Mouse (Mus musculus) gastrocnemius, adult 2 months (tissue): Measurements from ENCODE around the gene Armc6. TPM values are rescaled to one million over a fixed set of nuclear protein-coding genes. Genes with fewer than 3 reads are reported as not detected.

Source experiments
- DNase-seq: peaks from one replicate; pipeline ENCODE4 v3.0.0; 2022
- H3K27ac ChIP-seq: fragments of 200-600 bp; 2 replicates; pipeline ENCODE4 v1.8.1; 2022; ENCODE audit warnings: mild to moderate bottlenecking
- H3K4me3 ChIP-seq: fragments of 200-600 bp; 2 replicates; pipeline ENCODE4 v1.8.1; 2022; ENCODE audit warnings: mild to moderate bottlenecking, moderate library complexity
- CTCF ChIP-seq: fragments of 200-600 bp; IDR thresholded peaks from 2 replicates; pipeline ENCODE4 v1.8.1; 2022; ENCODE audit warnings: antibody characterized with exemption, mild to moderate bottlenecking, moderate library complexity
- intact Hi-C: fragments of 180-260 bp; cut with DNase I; formaldehyde crosslinking; loops from one replicate; pipeline ENCODE4 v1.15.1; 2025
- total RNA-seq, 2 experiments: library from RNA; stranded (reverse); gene quantifications; 2 replicates each; pipeline ENCODE4 v1.2.3; 2021

Gene Armc6
- total RNA-seq, 2 experiments from 2014 or later: 7.6 to 9.7 TPM

DNA sequence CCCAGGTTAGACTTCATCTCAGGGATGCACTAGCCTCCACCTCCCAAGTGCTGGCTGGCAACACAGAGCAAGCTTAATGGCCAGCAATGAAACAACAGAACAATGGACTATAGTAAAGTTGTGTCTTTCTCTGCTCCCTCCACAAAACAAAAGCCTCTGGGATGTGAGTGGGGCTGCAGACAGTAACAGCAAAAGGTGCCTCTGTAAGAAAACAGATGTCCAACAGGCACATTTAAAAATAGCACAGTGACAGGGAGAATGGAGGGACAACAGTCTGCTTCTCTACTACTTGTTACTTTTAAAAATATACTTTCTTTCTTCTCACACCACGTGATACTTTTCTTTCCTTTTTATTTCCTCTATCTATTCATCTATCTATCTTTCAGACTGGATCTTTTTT lies 29.5 kb downstream of the Armc6 start:
- no peak overlapping the region for H3K4me3 ChIP-seq
- no peak for DNase-seq
- TF ChIP-seq CTCF: no peak
- intact Hi-C loops: no loop called here
- peak overlapping the region; percentile 66 for H3K27ac ChIP-seq

DNA sequence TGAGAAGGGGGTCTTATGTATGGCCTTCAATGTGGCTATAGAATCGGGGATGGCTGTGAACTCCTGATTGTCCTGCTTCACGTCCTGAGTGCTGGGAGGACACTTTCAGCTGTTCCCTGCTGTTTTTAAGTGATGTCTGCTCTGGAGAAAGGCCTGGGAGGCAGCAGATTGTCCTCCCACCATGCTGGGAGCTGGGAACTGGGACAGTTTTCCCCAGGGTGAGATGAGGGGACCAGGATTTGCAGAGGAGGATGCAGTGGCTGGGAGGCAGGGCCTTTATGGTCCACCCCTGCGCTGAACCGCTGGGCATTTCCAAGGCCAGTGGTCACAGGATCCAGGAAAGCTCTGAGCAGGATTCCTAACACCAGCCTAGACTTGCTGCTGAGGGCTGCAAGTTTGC lies 31.2 kb downstream of the Armc6 start:
- no peak for DNase-seq
- intact Hi-C loops: no loop called here
- Histone ChIP-seq H3K27ac (peak overlapping the region; percentile 44), H3K4me3 (no peak overlapping the region)
- TF ChIP-seq CTCF: no peak

DNA sequence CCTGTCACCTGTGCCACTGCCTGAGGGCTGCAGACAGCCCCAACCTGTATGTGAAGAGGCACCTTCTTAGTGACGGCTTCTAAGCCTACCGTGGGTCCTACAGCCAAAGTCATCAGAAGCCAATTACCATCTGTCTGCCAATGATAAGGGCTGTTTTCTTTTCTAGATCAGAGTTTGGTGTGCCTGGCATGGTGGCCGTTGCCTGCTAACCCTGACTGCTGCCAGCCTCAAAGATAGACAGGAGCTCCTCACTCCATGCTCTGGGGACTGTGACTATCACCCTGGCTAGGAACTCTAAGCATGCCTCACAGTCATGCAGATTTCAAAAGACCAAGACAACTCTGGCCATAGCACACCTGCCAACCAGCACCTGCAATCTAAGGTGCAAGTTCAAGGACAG lies 32.8 kb downstream of the Armc6 start:
- TF ChIP-seq CTCF: no peak
- H3K4me3 ChIP-seq: no peak overlapping the region
- H3K27ac ChIP-seq: peak overlapping the region; percentile 57; the same call in 1 of the 2 replicates
- DNase-seq: no peak
- intact Hi-C loops: no loop called here

DNA sequence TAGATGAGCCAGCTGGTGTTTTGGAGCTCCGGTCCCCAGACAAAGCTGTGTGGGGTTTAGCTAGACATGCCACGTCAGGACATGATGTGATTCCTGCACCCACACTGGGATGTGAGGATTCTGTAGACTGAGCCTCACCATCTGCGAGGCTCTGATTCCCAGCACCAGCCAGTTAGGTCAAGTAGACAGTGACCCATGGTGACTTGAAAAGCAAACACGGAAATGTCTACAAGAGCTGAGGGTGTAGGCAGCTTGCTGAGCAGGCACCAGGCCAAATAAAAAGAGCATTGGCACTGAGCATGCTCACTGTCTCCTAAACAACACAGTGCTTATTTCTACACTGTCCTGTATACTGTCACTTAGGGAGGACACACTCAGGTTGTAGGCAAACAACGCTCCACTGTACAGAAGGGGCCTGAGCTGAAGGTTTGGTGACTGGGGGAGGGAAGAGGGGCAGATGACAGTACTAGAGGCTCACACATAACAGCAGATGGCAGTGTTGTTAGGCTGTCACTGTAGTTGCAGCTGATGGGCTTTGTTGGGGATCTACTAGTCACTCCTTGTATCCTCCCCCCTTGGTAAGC lies 34.1 kb downstream of the Armc6 start:
- TF ChIP-seq CTCF: peak; percentile 59
- H3K4me3 ChIP-seq: no peak overlapping the region
- peak overlapping the region; percentile 57 for H3K27ac ChIP-seq
- intact Hi-C loops: loop anchor here (1.0 kb wide), 1 partner anchor 23 kb away; no protein-coding TSS in a partner anchor
- DNase-seq: no peak

DNA sequence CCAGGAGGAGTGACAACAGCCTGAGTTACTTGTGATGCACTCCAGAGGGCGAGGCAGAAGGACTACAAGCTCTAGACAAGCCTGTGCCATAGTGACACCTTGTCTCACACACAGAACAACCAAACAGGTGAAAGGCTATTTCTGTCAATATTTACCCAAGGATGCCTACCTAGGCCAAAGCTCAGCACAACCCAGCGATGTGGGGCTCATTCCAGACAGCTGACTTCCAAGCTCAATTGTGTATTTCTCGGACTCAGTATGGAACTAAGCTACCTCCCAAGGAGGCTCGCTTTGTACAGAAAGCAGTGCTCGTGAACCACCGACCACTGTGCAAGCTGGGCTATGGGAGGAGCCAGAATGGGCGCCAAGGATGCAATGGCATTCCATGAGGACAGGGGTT lies 36.7 kb downstream of the Armc6 start:
- TF ChIP-seq CTCF: no peak
- Histone ChIP-seq H3K27ac (no peak overlapping the region), H3K4me3 (no peak overlapping the region)
- DNase-seq: no peak
- intact Hi-C loops: no loop called here

DNA sequence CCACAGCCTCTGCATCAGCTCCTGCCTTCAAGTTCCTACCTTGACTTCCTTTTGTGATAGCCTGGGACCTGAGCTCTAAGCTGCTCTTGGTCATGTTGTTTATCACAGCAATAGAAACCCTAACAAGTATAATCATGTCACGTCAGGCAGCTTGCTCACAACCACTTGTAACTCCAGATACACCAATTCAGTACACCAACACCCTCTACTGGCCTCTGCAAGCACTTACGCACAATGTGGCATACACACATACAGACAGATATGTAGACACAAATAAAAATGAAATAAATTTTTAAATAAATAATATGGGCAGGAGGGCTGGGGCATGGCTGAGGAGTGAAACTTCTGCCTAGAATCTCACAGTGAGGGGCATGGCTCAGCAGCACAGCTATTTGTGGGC lies 38.5 kb downstream of the Armc6 start:
- intact Hi-C loops: no loop called here
- no peak overlapping the region for H3K27ac ChIP-seq
- H3K4me3 ChIP-seq: no peak overlapping the region
- DNase-seq: no peak
- peak; percentile 11; the same call in 1 of the 2 replicates for TF ChIP-seq CTCF

DNA sequence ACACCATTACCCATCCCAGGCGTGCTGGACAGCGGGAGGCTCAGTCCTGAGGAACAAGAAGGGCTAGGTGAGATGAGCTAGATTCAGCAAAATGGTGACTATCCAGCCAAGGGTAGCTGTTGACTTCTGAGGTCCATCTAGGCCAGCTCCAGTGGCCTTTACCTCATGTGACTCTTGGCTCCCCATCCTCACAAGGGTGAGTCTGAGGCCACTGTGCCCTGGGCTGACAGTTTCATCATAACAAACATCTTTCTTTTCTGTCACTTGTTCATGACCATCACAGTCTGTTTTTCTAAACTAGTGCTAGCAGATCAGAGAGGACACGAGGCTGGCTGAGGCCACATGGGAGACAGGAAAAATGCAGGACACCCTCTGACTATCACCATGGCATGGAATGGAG lies 40.1 kb downstream of the Armc6 start:
- Histone ChIP-seq H3K4me3 (no peak overlapping the region), H3K27ac (peak overlapping the region; percentile 55)
- intact Hi-C loops: no loop called here
- DNase-seq: no peak
- TF ChIP-seq CTCF: no peak

DNA sequence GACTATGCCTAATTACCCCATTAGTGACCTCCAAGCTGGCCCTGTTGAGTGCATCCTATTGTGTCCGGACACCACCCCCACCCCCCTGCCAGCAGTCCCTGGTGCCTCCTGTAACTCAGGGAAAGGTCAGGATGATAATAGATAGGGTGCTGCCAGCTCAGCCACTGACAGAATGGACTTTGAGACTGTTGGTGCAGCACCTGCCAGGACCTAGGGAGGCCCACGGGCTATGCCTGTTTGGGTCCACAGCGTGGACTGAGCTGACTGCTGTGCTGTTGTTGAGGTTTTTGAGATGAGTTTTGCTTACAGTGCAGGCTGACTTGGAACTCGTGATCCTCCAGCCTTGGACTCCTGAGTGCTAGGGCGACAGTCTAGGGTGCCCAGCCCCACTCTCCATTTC lies 41.0 kb downstream of the Armc6 start:
- H3K4me3 ChIP-seq: no peak overlapping the region
- peak overlapping the region; percentile 55 for H3K27ac ChIP-seq
- no peak for DNase-seq
- intact Hi-C loops: no loop called here
- no peak for TF ChIP-seq CTCF

DNA sequence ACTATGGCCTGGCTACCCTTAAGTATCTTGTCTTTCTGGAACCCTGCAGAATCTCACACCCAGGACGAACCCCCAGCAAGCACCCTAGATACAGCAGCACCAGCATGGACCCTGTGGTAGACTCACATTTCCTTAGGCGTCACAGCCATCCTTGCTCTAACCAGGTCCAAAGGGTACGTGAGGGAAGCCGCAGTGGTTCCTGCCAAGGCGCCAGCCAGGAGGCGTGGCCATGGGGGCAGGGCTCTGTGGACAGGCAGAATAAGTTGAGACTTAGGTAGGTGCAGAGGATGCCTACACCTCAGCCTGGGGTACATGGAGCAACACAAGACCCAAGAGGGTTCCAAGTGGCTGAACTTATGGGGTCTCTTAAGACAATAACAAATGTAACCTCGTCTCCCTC lies 45.6 kb downstream of the Armc6 start:
- no peak overlapping the region for H3K4me3 ChIP-seq
- no peak for TF ChIP-seq CTCF
- H3K27ac ChIP-seq: no peak overlapping the region
- peak; percentile 54 for DNase-seq
- intact Hi-C loops: no loop called here

DNA sequence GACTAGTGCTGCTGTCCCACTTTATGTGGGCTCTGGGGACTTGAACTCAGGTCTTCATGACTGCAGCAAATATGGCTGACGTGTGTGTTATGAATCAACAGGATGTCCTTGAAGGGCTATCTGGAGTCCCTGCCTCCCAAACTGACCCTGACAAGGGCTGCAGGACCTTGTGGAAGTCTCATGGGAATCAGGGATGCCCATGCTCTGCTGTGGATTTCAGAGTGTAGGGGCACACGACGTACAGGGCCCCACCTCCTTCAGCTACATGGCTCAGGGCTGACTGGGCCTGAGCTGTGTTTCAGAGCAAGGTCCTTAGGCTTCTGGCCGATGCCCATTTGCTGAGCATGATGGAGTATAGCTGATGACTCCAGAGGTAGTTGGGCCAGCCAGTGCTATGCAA lies 51.1 kb downstream of the Armc6 start:
- peak; percentile 48 for DNase-seq
- Histone ChIP-seq H3K27ac (peak overlapping the region; percentile 50), H3K4me3 (no peak overlapping the region)
- no peak for TF ChIP-seq CTCF
- intact Hi-C loops: no loop called here

DNA sequence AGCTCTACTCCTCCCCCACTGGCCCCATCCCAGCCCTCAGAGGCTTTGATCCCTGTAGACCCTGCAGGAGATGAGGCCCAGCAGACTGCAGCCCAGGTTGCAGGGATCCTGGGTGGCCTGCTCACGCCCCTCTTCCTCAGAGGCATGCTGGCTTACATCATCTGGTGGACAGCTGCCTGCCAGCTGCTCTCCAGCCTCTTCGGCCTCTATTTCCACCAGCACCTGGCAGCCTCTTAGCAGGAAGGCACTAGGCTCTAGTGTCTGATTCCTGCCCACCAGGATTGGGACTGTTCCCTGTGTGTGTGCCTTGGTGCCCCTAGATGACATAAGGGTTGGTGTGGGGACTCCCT lies 52.4 kb downstream of the Armc6 start:
- Histone ChIP-seq H3K4me3 (no peak overlapping the region), H3K27ac (peak overlapping the region; percentile 8; the same call in 1 of the 2 replicates)
- DNase-seq: no peak
- intact Hi-C loops: no loop called here
- TF ChIP-seq CTCF: no peak

DNA sequence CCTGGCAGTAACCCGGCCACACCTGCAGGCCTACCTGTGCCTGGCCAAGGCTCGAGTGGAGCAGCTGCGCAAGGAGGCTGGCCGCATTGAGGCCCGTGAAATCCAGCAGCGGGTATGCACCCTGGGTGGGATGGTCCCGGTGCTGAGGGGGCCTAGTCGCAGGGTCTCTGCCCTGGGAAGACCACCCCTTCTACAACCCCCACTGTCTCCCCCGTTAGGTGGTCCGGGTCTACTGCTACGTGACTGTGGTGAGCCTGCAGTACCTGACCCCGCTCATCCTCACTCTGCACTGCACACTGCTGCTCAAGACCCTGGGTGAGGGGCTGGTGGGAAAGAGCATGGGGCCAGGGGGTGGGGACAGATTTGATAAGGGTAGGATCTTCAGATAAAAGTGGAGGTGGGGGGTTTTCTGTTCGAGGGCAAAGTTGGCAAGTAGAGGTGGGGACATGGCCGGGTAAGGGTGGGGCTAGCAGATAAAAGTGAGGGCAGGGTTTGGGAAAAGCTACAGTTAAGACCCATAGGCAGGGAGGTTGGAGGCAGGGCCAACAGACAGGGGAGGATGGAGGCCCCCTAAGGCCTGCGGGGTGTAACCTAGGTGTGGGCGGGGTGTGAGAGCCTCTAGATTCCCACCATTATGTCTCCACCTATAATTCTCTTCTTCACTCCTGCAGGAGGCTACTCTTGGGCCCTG lies 52.9 kb downstream of the Armc6 start:
- intact Hi-C loops: no loop called here
- H3K4me3 ChIP-seq: no peak overlapping the region
- H3K27ac ChIP-seq: no peak overlapping the region
- DNase-seq: no peak
- TF ChIP-seq CTCF: no peak

DNA sequence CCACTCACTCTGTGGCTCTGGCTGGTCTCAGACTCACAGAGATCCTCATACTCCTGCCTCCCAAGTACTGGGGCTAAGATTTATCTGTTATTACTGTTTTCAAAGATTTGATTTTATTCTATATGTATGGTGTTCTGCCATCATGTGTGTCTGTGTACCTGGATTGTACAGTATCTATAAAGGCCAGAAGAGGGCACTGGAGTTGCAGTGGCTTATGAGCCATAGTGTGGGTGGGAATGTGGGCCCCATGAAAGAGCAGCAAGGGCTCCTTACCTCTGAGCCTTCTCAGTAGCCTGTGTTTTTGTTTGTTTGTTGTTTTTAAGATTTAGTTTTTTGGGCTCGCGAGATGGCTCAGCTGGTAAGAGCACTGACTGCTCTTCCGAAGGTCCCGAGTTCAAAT lies 55.2 kb downstream of the Armc6 start:
- Histone ChIP-seq H3K4me3 (no peak overlapping the region), H3K27ac (no peak overlapping the region)
- DNase-seq: no peak
- peak; percentile 65 for TF ChIP-seq CTCF
- intact Hi-C loops: no loop called here

DNA sequence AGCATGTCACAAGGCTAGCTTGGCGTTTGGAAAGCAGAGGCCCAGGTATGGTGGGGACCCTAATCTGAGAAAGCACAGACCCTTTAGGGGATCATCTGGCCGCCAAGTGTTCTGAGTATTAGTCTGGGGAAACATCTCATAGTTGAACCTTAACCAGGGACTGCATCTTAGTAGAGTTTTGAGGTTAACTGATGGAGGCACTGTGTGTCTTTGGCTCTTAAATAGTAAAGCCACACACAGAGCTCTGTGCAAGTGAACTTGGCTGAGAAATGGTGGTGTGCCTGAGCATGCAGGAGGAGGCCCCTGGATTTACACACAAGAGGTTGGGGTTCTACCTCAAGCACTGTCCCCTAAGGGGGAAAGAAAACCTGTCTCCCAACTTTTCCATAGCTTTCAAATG lies 56.0 kb downstream of the Armc6 start:
- Histone ChIP-seq H3K4me3 (no peak overlapping the region), H3K27ac (no peak overlapping the region)
- no peak for DNase-seq
- no peak for TF ChIP-seq CTCF
- intact Hi-C loops: loop anchor here (1.0 kb wide), 1 partner anchor 45 kb away; no protein-coding TSS in a partner anchor
